Mouse (Mus musculus) embryonic facial prominence, embryonic 11.5 days (tissue): Measurements from ENCODE around the gene Setd4. TPM values are rescaled to one million over a fixed set of nuclear protein-coding genes. Genes with fewer than 3 reads are reported as not detected.
"Not testable (repeated sequence)": the region's sequence is repeated elsewhere in the genome, so short reads cannot be mapped to it uniquely, and the experiment has no call there.

ENCODE experiments used
- ATAC-seq: fragments of 200-750 bp; cut with Nextera tagmentation; replicated peaks from 2 replicates; pipeline ENCODE4 v1.8.0; 2017; ENCODE audit warnings: low read depth; ENCODE audit not compliant: insufficient number of reproducible peaks, low FRiP score, low TSS enrichment
- DNase-seq: peaks from one replicate; pipeline ENCODE4 v3.0.0-alpha.2; 2015; ENCODE audit warnings: low spot score
- H3K27ac ChIP-seq: fragments of 300-500 bp; sonication (generic); replicated peaks from 2 replicates; pipeline ENCODE4 v1.5.1; 2014; ENCODE audit warnings: mild to moderate bottlenecking, low read depth, low read length, control low read depth
- H3K27me3 ChIP-seq: fragments of 300-500 bp; sonication (generic); 2 replicates; pipeline ENCODE4 v1.6.1; 2014; ENCODE audit warnings: mild to moderate bottlenecking, low read length, moderate library complexity, mixed read lengths; ENCODE audit not compliant: control insufficient read depth, insufficient read depth
- H3K36me3 ChIP-seq: fragments of 300-500 bp; sonication (generic); replicated peaks from 2 replicates; pipeline ENCODE4 v1.6.1; 2014; ENCODE audit warnings: low read depth, mild to moderate bottlenecking, low read length, moderate library complexity, mixed read lengths; ENCODE audit not compliant: control insufficient read depth, insufficient read depth
- H3K4me1 ChIP-seq: fragments of 300-500 bp; sonication (generic); 2 replicates; pipeline ENCODE4 v1.6.1; 2014; ENCODE audit warnings: low read length, mixed read lengths; ENCODE audit not compliant: control insufficient read depth, insufficient read depth
- H3K4me2 ChIP-seq: fragments of 300-500 bp; sonication (generic); 2 replicates; pipeline ENCODE4 v1.6.1; 2014; ENCODE audit warnings: low read depth, mild to moderate bottlenecking, control low read depth, low read length, moderate library complexity
- H3K4me3 ChIP-seq: fragments of 300-500 bp; sonication (generic); 2 replicates; pipeline ENCODE4 v1.5.1; 2014; ENCODE audit warnings: low read depth, low read length, control low read depth
- H3K9ac ChIP-seq: fragments of 300-500 bp; sonication (generic); replicated peaks from 2 replicates; pipeline ENCODE4 v1.6.1; 2014; ENCODE audit warnings: mild to moderate bottlenecking, control low read depth, low read length
- H3K9me3 ChIP-seq: fragments of 300-500 bp; sonication (generic); replicated peaks from 2 replicates; pipeline ENCODE4 v1.6.1; 2016; ENCODE audit warnings: mild to moderate bottlenecking, low read length, inconsistent platforms, mixed read lengths; ENCODE audit not compliant: control insufficient read depth
- WGBS: fragments of 180-500 bp; shearing (Covaris S2); extraction: QIAGEN DNeasy Blood & Tissue Kit; methylation state at CpG from one replicate; pipeline ENCODE4 v1.1.7; 2014; 5-methylcytosine and 5-hydroxymethylcytosine counted together
- polyA plus RNA-seq: library from polyadenylated mRNA; unstranded; fragments of >200 nt; fragmentation: Nextera tagmentation; extraction: Ambion mirVana; gene quantifications from 2 replicates; pipeline ENCODE4 v1.2.1, GENCODE M21; 2014

Gene Setd4
- 15.8 and 18.0 TPM in 2 replicates for polyA plus RNA-seq

- Histone ChIP-seq H3K36me3 (no peaks in the 10 kb centered on the region), H3K4me1 (no peaks in the 10 kb centered on the region), H3K9ac (peak within 1 kb of the TSS; percentile 77), H3K27me3 (no peaks in the 10 kb centered on the region), H3K9me3 (no peaks in the 10 kb centered on the region), H3K27ac (peak within 1 kb of the TSS; percentile 61), H3K4me3 (peak within 1 kb of the TSS; percentile 53), H3K4me2 (peak within 1 kb of the TSS; percentile 61)
- ATAC-seq (peak; percentile 86), DNase-seq (peak; percentile 93)
- 2% methylated on average over 55 of the region's 55 CpGs for WGBS
These were observed at the start of gene Setd4 for GRCm38 (mm10) chr16:93603439-93604212. Setd4 (minus strand) TSS chr16:93604063.

- Histone ChIP-seq H3K27ac (no peak overlapping the region), H3K27me3 (no peaks in the 10 kb centered on the region), H3K9me3 (no peaks in the 10 kb centered on the region), H3K4me3 (no peak overlapping the region), H3K9ac (no peak overlapping the region), H3K4me1 (no peaks in the 10 kb centered on the region), H3K4me2 (no peak overlapping the region), H3K36me3 (no peaks in the 10 kb centered on the region)
- ATAC-seq (no peak), DNase-seq (no peak)
- 78% methylated on average over 5 of the region's 5 CpGs for WGBS
These were observed 44.7 kb upstream of the Setd4 start for GRCm38 (mm10) chr16:93648441-93649183.

- Histone ChIP-seq H3K4me2 (no peak overlapping the region), H3K27me3 (no peaks in the 10 kb centered on the region), H3K4me3 (no peak overlapping the region), H3K9ac (no peak overlapping the region), H3K36me3 (no peaks in the 10 kb centered on the region), H3K4me1 (no peaks in the 10 kb centered on the region), H3K9me3 (no peaks in the 10 kb centered on the region), H3K27ac (no peak overlapping the region)
- ATAC-seq (no peak), DNase-seq (no peak)
- 61% methylated on average over 4 of the region's 4 CpGs for WGBS
These were observed 40.1 kb upstream of the Setd4 start for GRCm38 (mm10) chr16:93644006-93644405.

- no peak for DNase-seq
- Histone ChIP-seq H3K4me1 (no peaks in the 10 kb centered on the region), H3K9me3 (no peaks in the 10 kb centered on the region), H3K4me2 (no peak within 1 kb of the TSS), H3K27me3 (no peaks in the 10 kb centered on the region), H3K36me3 (no peaks in the 10 kb centered on the region), H3K27ac (no peak within 1 kb of the TSS), H3K9ac (no peak within 1 kb of the TSS), H3K4me3 (no peak within 1 kb of the TSS)
- WGBS, result 79% methylated on average over 23 of the region's 23 CpGs
- no peak for ATAC-seq
These were observed 24.0 kb upstream of the Setd4 start, which contains the start of gene Gm5678 for GRCm38 (mm10) chr16:93627761-93628400. Gm5678 (plus strand) TSS chr16:93628097.

- Histone ChIP-seq H3K27ac (no peak overlapping the region), H3K9ac (no peak overlapping the region), H3K4me3 (no peak overlapping the region), H3K4me1 (no peaks in the 10 kb centered on the region), H3K9me3 (no peaks in the 10 kb centered on the region), H3K36me3 (no peaks in the 10 kb centered on the region), H3K4me2 (no peak overlapping the region), H3K27me3 (no peaks in the 10 kb centered on the region)
- peak; percentile 37 for DNase-seq
- 20% methylated on average over 1 of the region's 1 CpGs for WGBS
- no peak for ATAC-seq
These were observed 22.9 kb upstream of the Setd4 start for GRCm38 (mm10) chr16:93626745-93627144.

GRCm38 (mm10) chr16:93624671-93625070 is 20.8 kb upstream of the Setd4 start:
- no peak for ATAC-seq
- H3K4me2 ChIP-seq, result no peak overlapping the region
- H3K4me1 ChIP-seq, result no peaks in the 10 kb centered on the region
- H3K36me3 ChIP-seq, result no peaks in the 10 kb centered on the region
- H3K9me3 ChIP-seq, result no peaks in the 10 kb centered on the region
- H3K9ac ChIP-seq, result no peak overlapping the region
- no peak overlapping the region for H3K4me3 ChIP-seq
- no peak overlapping the region for H3K27ac ChIP-seq
- 76% methylated on average over 4 of the region's 4 CpGs for WGBS
- H3K27me3 ChIP-seq, result no peaks in the 10 kb centered on the region
- no peak for DNase-seq

- H3K9me3 ChIP-seq, ATAC-seq, H3K36me3 ChIP-seq, H3K9ac ChIP-seq, DNase-seq, H3K4me2 ChIP-seq, H3K4me3 ChIP-seq, H3K4me1 ChIP-seq, H3K27ac ChIP-seq, H3K27me3 ChIP-seq: not testable (repeated sequence)
- WGBS, result 90% methylated on average over 4 of the region's 4 CpGs
These were observed 19.9 kb upstream of the Setd4 start for GRCm38 (mm10) chr16:93623759-93624158.
